Mouse (Mus musculus): ENCODE results near the gene Ces1f.
"Not testable (repeated sequence)": the region's sequence is repeated elsewhere in the genome, so short reads cannot be mapped to it uniquely, and the experiment has no call there.

Ces1f gene

DNA sequence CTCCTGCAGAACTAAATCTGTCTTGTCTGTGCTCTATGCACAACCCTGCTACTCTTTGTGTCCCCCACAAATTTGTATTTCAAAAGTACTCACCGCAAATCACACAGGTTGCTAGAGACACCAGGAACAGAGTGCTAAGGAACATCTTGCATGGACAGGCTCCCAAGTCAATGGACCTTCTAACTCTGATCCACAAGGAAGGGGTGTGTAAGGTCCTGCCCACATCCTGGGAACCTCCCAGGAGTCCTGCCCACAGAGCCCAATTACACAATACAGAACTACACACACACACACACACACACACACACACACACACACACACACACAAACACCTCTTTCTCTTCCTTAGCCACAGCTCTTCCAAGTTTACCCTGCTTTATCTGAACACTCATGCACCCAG, at the start of gene Ces1f:
TSS of gene Ces1f (minus strand) at position 192 of the 400 bp plus-strand sequence.
- DNase-seq (ENCODE audit: low spot score in 2 of 2): no peak

DNA sequence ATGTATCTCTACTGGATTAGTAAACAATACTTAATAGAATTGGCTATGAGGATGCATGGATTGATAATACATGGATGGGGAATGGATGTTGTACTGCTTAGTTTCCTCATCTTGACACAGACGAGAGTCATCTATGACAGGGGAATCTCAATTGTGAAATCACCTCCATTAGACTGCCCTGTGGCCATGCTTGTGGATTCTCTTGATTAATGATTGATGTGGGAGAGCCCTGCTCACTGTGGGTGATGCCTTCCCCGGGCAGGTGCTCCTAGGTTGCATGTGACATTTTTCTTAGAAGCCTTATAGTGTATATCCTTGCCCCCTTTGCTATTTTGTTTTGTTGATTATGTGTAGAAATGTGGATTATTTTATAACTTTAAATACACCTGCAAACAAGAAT, 45.6 kb upstream of the Ces1f start:
- DNase-seq (ENCODE audit: low spot score in 2 of 2): no peak

DNA sequence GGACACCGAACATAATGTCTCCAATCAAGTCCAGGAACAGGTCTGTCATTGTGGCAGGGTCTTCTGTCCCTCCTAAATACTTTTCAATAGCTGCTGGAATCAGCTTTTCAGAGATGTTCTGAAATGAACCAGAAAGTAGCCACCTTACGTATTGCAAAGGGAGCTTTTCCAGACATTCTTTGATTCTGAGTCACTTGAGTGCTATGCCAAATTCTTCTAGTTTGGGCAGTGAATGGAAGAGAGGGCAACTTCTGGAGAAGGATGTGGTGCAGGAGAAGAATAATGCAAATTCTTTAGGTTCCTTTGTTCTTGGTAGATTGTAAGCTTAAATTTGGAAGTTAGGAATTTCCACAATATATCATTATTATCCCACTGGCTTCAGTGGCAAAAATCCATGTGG, 37.5 kb upstream of the Ces1f start:
- no peak for DNase-seq (ENCODE audit: low spot score in 2 of 2)

DNA sequence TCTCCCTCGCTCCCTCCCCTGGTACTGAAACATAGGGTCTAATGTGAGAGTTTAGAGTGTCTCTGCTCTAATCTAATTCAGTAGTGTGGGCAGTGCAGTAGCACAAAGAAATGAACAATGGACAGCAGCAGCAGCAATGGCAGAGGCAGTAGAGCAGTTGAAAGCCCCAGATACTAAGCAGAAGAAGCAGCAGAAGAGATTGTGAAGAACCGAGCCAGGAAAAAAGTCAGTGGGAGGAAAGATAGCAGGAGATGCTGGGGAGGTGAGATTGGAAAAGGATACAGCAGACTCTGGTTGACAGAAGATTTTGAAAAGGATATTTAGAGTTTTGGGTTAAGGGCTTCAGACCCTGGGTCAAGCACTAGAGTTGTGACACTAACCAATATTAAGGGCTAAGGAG, 36.0 kb upstream of the Ces1f start:
- DNase-seq (ENCODE audit: low spot score in 2 of 2): no peak

DNA sequence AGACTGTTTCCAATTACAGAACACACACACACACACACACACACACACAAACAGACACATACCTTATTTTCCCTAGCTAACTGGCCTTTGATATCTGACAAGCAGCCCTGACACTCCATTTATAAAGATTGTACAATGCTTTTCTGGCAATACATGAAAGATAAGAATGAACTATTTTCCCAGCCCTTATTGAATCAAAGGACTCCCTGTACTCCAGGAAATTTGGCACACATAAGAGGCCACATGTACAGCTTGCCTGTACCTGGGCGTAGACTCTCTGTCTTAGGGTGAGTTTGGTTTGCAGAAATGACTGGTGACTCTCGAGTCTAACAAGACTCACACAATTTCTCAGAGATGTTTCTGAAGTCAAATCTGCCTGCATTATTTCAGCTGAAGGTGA, 4.3 kb upstream of the Ces1f start:
- no peak for DNase-seq (ENCODE audit: low spot score in 2 of 2)

DNA sequence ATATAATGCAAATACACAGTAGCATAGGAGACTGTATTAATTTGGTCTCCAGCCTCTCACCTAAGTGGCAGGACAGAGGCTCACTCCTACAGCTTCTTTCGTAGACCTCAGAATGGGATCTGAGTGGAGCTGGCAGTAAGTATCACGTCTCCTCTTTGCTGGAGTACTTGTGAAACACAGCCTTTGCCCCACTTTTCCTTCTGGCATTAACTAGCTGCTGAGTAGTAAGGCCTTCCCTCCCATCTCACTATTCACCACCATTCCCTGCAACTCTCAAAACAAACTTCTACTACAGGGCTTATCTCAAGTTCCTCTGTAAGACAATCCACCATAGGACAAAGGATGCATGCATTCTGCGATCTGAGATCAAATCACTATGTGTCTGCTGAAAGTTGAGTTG, 2.8 kb upstream of the Ces1f start:
- DNase-seq (ENCODE audit: low spot score in 2 of 2): no peak

DNA sequence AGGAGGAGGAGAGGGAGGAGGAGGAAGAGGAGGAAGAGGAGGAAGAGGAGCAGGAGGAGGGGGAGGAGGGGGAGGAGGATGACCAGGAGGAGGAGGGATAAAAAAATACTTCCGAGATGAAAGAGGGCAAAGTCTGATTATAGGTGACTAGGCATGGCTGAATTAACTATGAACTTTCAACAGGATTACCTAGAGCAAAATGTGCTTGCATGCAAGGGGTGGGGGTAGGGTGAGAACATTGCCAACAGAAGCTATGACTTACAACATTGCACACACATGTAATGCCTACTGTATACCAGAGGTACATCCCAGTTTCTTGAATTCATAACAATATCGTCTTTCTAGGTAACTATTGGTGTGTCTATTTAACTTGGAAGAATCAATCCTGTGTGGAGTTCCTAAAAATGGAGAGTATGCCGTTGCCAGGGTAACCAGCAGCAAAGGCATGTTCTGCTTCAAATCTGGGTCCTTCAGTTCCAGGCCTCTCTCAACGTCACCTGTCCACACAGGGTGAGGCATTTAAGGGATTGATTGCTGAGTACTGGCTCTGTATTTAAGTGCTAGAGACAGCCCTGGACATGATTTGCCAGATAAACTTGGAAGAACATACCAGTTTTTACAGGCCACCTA, 1.3 kb downstream of the Ces1f start:
- no peak for DNase-seq (ENCODE audit: low spot score in 2 of 2)

DNA sequence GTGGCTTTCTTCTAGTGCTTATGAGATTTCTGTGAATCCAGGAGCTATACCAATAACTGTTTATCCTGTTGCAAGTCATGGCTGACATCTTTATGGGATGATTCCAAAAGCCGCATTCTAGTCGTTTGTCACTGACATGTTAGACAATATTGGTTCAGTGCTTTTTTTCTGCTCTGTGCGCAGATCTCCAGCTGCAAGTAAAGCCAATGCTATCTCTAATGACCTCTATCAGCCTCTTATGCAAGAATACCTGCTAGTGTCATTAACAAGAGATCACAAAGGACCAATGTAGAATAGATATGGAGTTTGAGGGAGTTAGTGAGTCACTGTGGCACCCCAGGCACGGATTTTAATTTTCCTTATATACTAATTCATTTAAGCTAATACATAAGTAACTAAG, 4.9 kb downstream of the Ces1f start:
- DNase-seq (ENCODE audit: low spot score in 2 of 2): no peak

DNA sequence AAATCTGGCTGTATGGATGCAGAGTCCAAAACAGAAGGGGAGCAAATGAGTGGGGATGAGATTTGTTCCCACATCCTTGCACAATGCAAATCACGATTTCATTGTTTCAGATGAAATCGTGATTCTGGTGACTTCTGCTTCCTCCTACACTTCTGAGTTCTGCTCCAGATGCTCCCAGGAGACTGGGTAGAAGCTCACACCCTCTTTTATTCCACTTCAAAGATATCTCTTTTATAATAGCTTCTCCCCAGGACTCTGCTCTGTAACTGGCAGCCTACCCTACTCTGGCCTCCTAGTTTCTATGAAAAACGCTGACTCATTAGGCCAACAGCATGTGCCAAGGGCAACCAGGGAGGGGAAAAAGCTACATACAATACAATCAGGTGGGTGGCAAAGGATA, 6.2 kb downstream of the Ces1f start:
- DNase-seq (ENCODE audit: low spot score in 2 of 2): no peak

DNA sequence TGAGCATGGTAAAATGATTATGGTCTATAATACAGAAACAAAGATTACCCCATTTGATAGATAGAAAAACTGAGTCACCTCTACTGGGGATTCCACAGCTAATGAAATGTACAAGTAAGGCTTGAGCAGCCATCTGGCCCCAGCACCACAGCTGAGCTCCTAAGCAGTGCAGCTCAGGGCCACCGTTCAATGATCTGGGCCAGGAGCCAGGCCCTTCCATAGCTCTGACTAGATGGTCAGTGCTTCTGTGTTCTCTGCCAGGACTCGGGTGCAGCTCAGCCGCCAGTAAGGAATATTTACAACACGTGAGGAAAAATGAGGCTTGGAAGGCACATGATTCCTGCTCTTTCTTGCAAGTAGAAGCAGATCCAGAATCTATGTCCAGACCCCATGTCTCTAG, 6.9 kb downstream of the Ces1f start:
- no peak for DNase-seq (ENCODE audit: low spot score in 2 of 2)

DNA sequence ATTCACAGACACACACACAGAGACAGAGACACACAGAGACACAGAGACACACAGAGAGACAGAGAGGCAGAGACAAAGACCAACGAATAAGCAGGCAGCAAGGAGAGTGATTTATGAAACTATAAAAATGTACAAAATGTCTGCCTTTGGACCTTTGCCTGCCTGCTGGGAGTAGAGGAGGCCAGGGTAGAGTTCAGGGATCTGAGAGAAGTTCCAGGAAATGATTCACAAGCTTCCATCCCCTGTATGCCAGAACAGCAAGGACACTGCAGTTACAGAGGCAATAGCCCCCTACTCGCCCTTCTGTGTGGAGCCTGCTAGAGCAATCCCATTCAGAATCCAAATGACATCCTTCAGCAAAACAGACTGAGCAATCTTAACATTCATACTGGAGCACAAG, 18.1 kb downstream of the Ces1f start:
- no peak for DNase-seq (ENCODE audit: low spot score in 2 of 2)

DNA sequence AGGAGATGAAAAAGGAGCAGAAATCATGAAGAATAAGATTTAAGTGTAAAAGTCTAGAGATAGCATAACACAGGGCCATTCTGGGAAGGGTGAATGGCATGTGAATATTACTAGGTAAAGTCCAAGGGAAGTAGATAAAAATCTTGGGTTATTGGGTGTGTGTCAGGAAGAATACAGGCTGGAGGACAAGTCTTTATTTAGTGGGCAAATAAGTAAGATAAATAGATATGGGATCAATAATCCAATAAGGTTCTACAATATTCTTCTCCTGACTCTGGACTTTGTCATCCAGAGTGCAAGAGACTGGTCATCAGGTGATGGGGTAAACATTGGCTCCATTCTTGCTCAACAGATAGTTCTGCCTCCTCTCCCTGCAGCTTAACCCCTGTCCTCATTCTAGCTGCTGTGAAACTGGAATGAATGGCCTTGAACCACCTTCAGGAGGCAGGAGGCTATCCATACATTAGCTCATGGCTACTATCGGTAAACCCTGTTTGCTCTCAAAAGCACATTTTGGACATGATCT, 27.1 kb downstream of the Ces1f start:
- no peak for DNase-seq (ENCODE audit: low spot score in 2 of 2)

DNA sequence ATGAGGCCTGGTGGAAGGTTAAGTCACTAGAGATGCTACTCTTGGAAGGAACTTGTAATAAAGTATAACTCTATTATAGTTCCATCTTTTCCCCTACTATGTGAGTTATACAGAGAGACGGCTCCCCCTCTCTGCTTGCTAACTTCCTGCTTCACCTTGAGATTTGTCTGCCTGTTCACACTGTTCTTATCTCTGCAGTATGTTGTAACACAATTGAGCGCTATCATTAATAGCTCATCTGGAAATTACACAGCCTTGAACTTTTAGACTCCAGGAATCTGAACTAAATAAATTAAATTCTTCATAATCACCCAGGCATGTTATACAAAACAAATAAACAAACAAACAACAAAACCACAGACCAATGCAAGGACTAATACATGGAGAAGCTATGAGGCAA, 33.5 kb downstream of the Ces1f start:
- no peak for DNase-seq (ENCODE audit: low spot score in 2 of 2)

DNA sequence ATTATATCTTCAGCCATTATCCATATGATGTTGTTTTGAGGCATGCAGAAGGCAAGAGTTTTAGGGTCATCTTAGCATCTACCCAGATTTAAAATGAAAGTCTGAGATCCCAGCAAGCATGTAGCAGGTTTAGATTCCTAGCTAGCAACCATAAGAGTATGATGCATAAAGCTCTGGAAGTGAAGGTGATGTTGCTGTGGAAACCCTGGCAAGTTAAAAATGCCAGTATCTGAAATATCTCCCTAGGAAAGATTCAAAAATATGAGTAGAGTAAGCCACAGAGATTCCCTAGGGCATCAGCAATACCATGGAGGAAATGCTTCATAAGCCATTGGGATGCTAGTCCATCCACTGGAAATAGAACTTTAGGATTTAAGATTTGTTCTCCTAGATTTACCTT, 39.7 kb downstream of the Ces1f start:
- no peak for DNase-seq (ENCODE audit: low spot score in 2 of 2)

DNA sequence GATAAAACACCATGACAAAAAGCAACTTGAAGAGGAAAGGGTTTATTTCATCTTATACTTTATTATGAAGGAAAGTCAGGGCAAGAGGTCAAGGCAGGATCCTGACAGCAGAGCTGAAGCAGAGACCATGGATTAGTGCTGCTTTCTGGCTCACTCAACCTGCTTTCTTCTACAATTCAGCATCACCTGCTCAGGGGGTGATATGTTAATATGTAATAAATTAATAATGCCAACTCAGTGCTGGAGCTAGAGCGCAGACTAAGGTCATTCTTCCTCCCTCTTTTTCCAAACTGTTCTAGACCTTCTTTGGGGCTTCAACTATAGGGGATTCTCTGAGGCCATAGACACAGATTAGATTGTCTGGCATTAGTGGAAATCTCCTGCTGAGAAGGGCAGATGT, 43.9 kb downstream of the Ces1f start:
- DNase-seq (ENCODE audit: low spot score in 2 of 2): no peak

DNA sequence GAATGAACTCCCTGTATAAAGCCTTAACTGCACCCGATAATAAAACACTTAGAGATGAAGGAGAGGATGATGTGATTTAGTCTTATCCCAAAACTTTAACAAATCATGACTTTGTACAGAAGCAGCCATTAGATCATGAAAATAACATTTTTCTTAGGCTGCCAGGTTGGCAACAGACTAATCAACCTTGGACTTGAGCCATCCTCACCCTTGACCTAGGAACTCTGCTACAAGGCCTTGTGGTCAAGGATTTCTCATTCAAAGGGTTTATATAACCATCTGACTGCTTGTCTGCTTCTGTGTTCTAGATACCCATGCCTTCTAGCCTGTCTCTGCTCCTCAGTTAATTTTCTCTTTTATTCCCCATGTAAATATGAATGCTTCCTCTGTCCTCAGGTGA, 44.8 kb downstream of the Ces1f start:
- no peak for DNase-seq (ENCODE audit: low spot score in 2 of 2)

DNA sequence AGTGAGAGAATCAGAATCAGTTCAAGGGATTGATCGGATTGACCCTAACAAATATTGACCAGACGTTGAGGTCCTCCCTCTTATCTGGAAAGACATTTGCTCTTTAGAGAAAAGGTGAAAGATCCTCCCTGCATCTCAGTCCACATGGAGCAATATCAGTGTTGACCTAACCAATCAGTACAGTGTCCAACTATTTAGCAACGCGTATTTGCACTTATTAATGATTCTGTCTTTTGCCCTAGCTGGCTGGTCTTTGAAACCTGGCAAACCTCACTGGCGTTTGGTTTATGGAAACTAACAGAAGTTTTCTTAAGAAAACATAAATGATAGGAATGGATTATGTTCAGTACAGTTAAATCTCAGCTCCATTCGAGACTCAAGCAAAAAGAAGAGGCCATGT, 45.5 kb downstream of the Ces1f start:
- DNase-seq (ENCODE audit: low spot score in 2 of 2): no peak

DNA sequence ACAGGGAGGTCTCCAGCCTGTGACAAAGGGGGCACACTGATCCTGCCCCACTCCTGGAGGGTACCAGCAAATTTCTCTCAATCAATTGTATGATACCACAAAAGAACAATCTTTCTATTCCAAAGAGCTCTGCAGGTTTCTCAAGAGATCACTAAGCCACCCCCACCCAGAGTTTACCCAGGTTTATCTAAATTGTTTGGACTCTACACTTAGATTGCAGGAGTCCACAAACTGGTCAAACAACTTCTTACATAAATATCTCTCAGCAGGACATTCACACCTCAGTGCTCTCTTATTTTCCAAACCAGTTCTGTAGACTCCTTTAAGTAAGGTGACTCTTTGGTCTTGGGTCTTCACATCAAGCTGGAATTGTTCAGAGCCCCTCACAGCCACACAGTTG, 50.1 kb downstream of the Ces1f start, which contains the start of gene Ces1e:
TSS of gene Ces1e (minus strand) at position 174 of the 400 bp plus-strand sequence.
- DNase-seq (ENCODE audit: low spot score in 2 of 2): no peak

DNA sequence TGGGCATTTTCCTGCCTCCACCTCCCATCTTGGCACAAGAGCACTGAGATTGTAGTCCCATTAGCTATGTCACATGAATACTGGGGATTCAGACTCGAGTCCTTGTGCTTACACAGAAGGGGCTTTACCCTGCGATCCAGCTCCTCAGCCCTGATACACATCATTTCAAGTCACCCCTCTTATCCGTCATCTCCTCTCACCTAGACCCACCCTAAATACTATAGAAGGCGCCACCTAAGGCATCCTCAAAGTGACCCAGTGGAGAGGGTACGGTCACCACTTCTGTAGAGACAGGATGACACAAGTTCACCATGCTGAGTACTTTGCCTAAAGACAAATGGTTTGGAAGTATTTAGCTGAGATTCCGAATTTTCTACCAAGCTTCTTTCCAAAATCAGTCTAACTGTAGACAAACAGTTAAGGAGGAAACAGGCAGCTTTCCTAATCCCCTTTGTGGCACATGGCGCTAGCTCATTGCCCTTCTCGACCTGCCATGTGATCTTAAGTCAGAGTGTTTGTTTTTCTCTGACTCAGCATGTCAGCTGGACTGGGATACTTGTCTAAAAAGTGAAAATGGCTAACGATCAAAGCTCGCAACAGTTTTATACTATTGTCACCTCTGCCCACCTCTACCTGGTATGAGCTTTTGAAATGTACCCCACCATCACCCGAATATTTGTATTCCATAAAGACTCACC, 50.7 kb downstream of the Ces1f start:
- DNase-seq (ENCODE audit: low spot score in 2 of 2): no peak

DNA sequence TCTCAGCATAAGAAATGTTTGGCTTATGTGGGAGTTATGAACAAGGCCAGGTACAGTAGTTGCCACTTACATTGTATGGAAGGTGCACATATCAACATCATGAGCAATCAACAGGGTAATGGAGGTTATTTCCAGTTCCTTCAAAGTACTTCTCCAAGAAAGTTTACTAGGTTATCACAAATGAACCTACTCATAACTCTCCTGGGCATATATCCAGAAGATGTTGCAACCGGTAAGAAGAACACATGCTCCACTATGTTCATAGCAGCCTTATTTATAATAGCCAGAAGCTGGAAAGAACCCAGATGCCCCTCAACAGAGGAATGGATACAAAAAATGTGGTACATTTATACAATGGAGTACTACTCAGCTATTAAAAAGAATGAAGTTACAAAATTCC, 53.1 kb downstream of the Ces1f start:
- DNase-seq (ENCODE audit: low spot score in 2 of 2): not testable (repeated sequence)

DNA sequence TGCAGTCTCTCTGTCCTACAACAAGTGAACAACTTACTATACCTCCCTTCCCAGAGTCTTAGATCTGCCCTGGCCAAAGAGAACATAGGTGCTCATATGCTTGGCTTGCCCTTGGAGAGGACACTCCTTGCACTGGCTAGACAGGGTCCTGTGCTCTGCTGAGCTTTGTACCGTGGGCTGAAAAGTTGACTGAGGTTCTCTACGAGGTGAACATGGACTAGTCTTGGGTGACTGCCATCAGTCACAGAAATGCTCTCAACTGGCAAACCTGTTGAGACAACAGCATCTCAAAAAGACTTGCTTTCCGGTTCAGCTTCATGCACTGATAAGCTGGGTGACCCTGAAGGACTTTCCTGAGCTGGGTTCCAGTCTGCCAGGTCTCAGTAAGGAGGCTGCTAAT, 57.7 kb downstream of the Ces1f start:
- no peak for DNase-seq (ENCODE audit: low spot score in 2 of 2)

DNA sequence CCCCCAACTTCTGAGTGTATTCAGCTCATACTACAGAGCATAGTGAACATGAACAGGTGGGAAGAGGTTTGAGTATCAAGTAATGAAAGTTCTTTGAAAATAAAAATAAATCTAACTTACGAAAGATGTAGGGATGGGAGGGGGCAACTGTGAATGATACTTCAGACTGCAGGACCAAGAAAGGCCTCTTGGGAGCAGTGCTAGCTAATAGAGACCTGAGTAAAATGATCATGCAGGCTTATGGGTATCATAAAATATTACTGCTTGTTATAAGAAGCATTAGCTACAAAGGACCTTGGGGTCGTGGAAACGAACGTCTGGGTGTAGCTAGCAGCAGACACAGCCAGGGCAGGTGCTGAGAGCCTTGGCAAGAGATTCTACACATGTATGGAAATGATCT, 61.7 kb downstream of the Ces1f start:
- no peak for DNase-seq (ENCODE audit: low spot score in 2 of 2)

DNA sequence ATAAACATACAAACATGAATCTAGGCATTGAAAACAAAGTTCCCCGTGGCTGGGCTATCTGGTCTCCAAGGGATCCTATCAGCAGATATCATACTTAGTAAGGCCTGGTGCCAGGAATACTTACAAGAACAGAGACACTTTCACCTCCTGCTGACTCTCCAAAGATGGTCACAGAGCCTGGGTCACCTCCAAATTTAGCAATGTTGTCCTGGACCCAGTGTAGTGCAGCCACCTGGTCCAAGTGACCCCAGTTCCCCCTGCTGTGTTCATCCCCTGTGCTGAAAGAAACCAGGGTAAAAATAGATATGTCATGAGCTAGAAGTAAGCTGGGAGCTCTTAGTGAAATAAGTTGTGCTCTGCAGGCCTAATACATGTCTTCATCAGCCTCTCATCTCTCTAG, 62.2 kb downstream of the Ces1f start:
- no peak for DNase-seq (ENCODE audit: low spot score in 2 of 2)

DNA sequence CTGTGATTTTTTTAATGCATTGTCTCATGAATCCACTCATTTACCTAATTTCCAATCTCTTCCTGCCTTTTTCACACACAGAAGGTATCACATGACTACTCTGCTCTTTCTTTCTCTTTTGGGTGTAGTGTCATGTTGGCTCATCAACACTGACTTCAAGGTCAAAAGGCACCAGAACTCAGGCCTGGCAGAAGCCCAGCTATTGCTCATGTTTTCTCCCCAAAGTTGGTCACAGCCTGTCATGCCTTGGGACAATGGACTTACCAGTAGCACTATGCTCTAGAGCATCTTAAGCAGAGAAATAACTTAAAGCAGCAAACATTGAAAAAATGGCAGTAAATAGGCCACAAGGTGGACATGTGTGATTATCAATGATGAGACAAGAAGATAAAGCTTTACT, 68.5 kb downstream of the Ces1f start:
- no peak for DNase-seq (ENCODE audit: low spot score in 2 of 2)

Measured in frontal cortex, postnatal 14 days (tissue).